Comparison of ENCODE assay signal across 8 mouse cellular contexts in the genomic region with DNA sequence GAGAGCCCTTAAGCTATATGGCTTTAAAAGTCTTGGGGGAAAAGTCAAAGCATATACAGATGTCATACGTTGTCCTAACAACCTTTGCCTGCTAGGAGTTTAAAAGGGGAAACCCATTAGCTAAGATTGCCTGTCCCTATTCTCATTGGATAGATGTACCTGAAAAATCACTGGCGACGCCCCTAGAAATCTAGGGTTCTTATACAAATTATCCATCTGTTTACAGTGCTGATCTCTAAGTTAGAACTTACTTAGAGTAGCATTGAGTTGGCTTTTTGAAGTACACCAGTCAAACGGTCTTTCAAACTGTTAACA. TPM values are rescaled to one million over a fixed set of nuclear protein-coding genes. Genes with fewer than 3 reads are reported as not detected.
DNase-seq lines count a peak whose midpoint lies in the region; ATAC-seq and TF ChIP-seq lines count a peak whose summit lies in the region.

No protein-coding gene starts in this region.

- peak; percentile 14; the same call in 1 of the 2 replicates for TF ChIP-seq EP300 in CH12.LX (IDR thresholded peaks at IDR 0.05; ENCODE audit: low read length)

- H3K4me3 ChIP-seq in heart, embryonic 13.5 days = peak overlapping the region; percentile 89
- peak overlapping the region; percentile 55 to 94 (median 82) for H3K4me3 ChIP-seq in CH12.LX (replicated peaks in 1 of 3; ENCODE audit: low read depth in 2 of 3, low read length in 2 of 3, poor library complexity in 1 of 3)
- peak overlapping the region; percentile 95 for H3K4me3 ChIP-seq in hindbrain, embryonic 10.5 days
- peak overlapping the region; percentile 97 for H3K4me3 ChIP-seq in midbrain, embryonic 10.5 days

- 7% methylated on average over 4 of the region's 4 CpGs for WGBS in heart, embryonic 13.5 days
- WGBS in hindbrain, embryonic 10.5 days = 9% methylated on average over 4 of the region's 4 CpGs
- WGBS in midbrain, embryonic 10.5 days = 9% methylated on average over 4 of the region's 4 CpGs

- peak overlapping the region; percentile 100 for H3K9ac ChIP-seq in heart, embryonic 13.5 days
- H3K9ac ChIP-seq in CH12.LX (ENCODE audit: insufficient read depth, low read depth) = peak overlapping the region; percentile 98

- no peak for ATAC-seq in heart, embryonic 13.5 days (ENCODE audit: extremely low read depth, insufficient number of reproducible peaks, low FRiP score, low TSS enrichment)
- ATAC-seq in megakaryocyte-erythroid progenitor cell, adult 5-6 weeks (replicated peaks; ENCODE audit: low FRiP score, low TSS enrichment, poor library complexity, severe bottlenecking) = no peak

- TF ChIP-seq CTCF in CH12.LX (conservative IDR thresholded peaks at IDR 0.05 in 1 of 2, IDR thresholded peaks at IDR 0.05 in 1 of 2; ENCODE audit: low read depth in 2 of 2, low read length in 2 of 2) = no peak

- H3K4me1 ChIP-seq in heart, embryonic 13.5 days = peaks cover 52% of the 10 kb centered on the region
- H3K4me1 ChIP-seq in CH12.LX (ENCODE audit: control insufficient read depth in 1 of 2, insufficient read depth in 2 of 2) = peaks cover 11 to 50% of the 10 kb centered on the region in 2 experiments
- peaks cover 63% of the 10 kb centered on the region for H3K4me1 ChIP-seq in hindbrain, embryonic 10.5 days (replicated peaks)
- H3K4me1 ChIP-seq in midbrain, embryonic 10.5 days = peaks cover 65% of the 10 kb centered on the region

- no peak for DNase-seq in heart, adult 8-10 months (ENCODE audit: low spot score)
- peak; percentile 44 for DNase-seq in CH12.LX (ENCODE audit: extremely low read depth)
- DNase-seq in hindbrain, embryonic 10.5 days (ENCODE audit: low spot score) = no peak
- DNase-seq in midbrain, embryonic 10.5 days (ENCODE audit: low spot score) = no peak
- DNase-seq in adrenal gland, postnatal 14 days = no peak
- DNase-seq in cerebellum, postnatal 10 days = no peak

- no peaks in the 10 kb centered on the region for H3K27me3 ChIP-seq in heart, embryonic 13.5 days (replicated peaks)
- peaks cover 3% of the 10 kb centered on the region for H3K27me3 ChIP-seq in CH12.LX (replicated peaks)
- no peaks in the 10 kb centered on the region for H3K27me3 ChIP-seq in hindbrain, embryonic 10.5 days (ENCODE audit: insufficient read depth, poor library complexity, severe bottlenecking)
- H3K27me3 ChIP-seq in midbrain, embryonic 10.5 days (ENCODE audit: low read depth, poor library complexity, severe bottlenecking) = no peaks in the 10 kb centered on the region

- no peaks in the 10 kb centered on the region for H3K36me3 ChIP-seq in heart, embryonic 13.5 days
- H3K36me3 ChIP-seq in CH12.LX (replicated peaks in 1 of 2; ENCODE audit: control insufficient read depth in 1 of 2, insufficient read depth in 1 of 2, low read length in 1 of 2) = no peaks in the 10 kb centered on the region
- no peaks in the 10 kb centered on the region for H3K36me3 ChIP-seq in hindbrain, embryonic 10.5 days
- H3K36me3 ChIP-seq in midbrain, embryonic 10.5 days = no peaks in the 10 kb centered on the region

- in situ Hi-C loops in CH12.LX (cut with MboI; ENCODE audit: low pct_ligation_motif_present, low pct_unique_long_range_greater_than_20kb, low sequenced_read_pairs) = no loop called here

- peaks cover 26% of the 10 kb centered on the region for H3K79me2 ChIP-seq in CH12.LX (replicated peaks; ENCODE audit: control insufficient read depth, extremely low read depth, insufficient read depth, poor library complexity, severe bottlenecking)

- TF ChIP-seq POLR2A in CH12.LX (IDR thresholded peaks at IDR 0.05; ENCODE audit: low read depth, low read length) = no peak

- peak overlapping the region; percentile 81 for H3K4me2 ChIP-seq in heart, embryonic 13.5 days
- H3K4me2 ChIP-seq in CH12.LX (ENCODE audit: insufficient read depth, low read depth, poor library complexity, severe bottlenecking) = peak overlapping the region; percentile 98

- no peak for TF ChIP-seq RAD21 in CH12.LX (IDR thresholded peaks at IDR 0.05; ENCODE audit: low read depth, low read length)

- dilution Hi-C loops in CH12.LX (cut with MboI; ENCODE audit: extremely low pct_ligation_motif_present, extremely low pct_unique_long_range_greater_than_20kb, low sequenced_read_pairs) = no loop called here

- no peaks in the 10 kb centered on the region for H3K9me3 ChIP-seq in heart, embryonic 13.5 days
- H3K9me3 ChIP-seq in CH12.LX (replicated peaks; ENCODE audit: low read length) = no peaks in the 10 kb centered on the region
- no peaks in the 10 kb centered on the region for H3K9me3 ChIP-seq in hindbrain, embryonic 10.5 days
- H3K9me3 ChIP-seq in midbrain, embryonic 10.5 days (replicated peaks) = no peaks in the 10 kb centered on the region

- peak overlapping the region; percentile 100 for H3K27ac ChIP-seq in heart, embryonic 13.5 days (replicated peaks)
- no peak overlapping the region for H3K27ac ChIP-seq in CH12.LX (ENCODE audit: insufficient read depth, low read depth)
- H3K27ac ChIP-seq in hindbrain, embryonic 10.5 days = peak overlapping the region; percentile 100
- peak overlapping the region; percentile 100 for H3K27ac ChIP-seq in midbrain, embryonic 10.5 days (replicated peaks)

TF ChIP-seq in CH12.LX, 34 proteins besides CTCF, POLR2A, EP300 and RAD21:
- no peak for TF ChIP-seq USF2 (conservative IDR thresholded peaks at IDR 0.05; ENCODE audit: low read depth, low read length)
- no peak for TF ChIP-seq ZC3H11A (IDR thresholded peaks at IDR 0.05; ENCODE audit: low read depth, low read length)
- TF ChIP-seq TCF12 (IDR thresholded peaks at IDR 0.05; ENCODE audit: low read depth, low read length) = no peak
- peak; percentile 64; the same call in 1 of the 2 replicates for TF ChIP-seq TBP (conservative IDR thresholded peaks at IDR 0.05; ENCODE audit: low read depth, low read length)
- TF ChIP-seq SIN3A (IDR thresholded peaks at IDR 0.05; ENCODE audit: low read length) = peak; percentile 49
- TF ChIP-seq NRF1 (IDR thresholded peaks at IDR 0.05; ENCODE audit: low read depth, low read length) = no peak
- TF ChIP-seq CHD2 (IDR thresholded peaks at IDR 0.05; ENCODE audit: low read length) = 0 out of 2 replicates have a peak, but pooled peaks have one; percentile 12
- TF ChIP-seq CHD1 (IDR thresholded peaks at IDR 0.05; ENCODE audit: low read depth, low read length) = peak; percentile 80

RNA-seq across cellular contexts. Expression of a gene that starts 0.4 kb away (rescaled TPM):
- 98.4 and 103 TPM in 2 replicates for polyA plus RNA-seq in heart, embryonic 13.5 days (2015; fragmentation: Nextera tagmentation; extraction: Ambion mirVana)
- 100 to 1,000 TPM; 118 to 129 (median 127) TPM for total RNA-seq in heart, adult 8-10 months (2022)
- total RNA-seq in CH12.LX (2012; rRNA removed) = 18.1 and 20.9 TPM in 2 replicates
- total RNA-seq in CH12.LX (2014; rRNA removed) = 20.4 and 21.8 TPM in 2 replicates
- polyA plus RNA-seq in CH12.LX (2012; ENCODE audit: insufficient read length, low read depth) = 29.3 and 32.2 TPM in 2 replicates
- polyA plus RNA-seq in hindbrain, embryonic 10.5 days (2016; fragmentation: Nextera tagmentation; extraction: Ambion mirVana) = 94.1 and 111 TPM in 2 replicates
- polyA plus RNA-seq in midbrain, embryonic 10.5 days (2016; fragmentation: Nextera tagmentation; extraction: Ambion mirVana) = 104 and 111 TPM in 2 replicates
- total RNA-seq in megakaryocyte-erythroid progenitor cell, adult 5-6 weeks (2014; fragmentation: Nextera tagmentation) = 49.2 and 51.5 TPM in 2 replicates
- 51.1 and 84.8 TPM in 2 replicates for total RNA-seq in megakaryocyte-erythroid progenitor cell, adult 5-6 weeks (2017)
- total RNA-seq in adrenal gland, postnatal 14 days (2021) = 110 and 118 TPM in 2 replicates
